Mouse (Mus musculus) A20 (cell line): ENCODE measurements at regions not wholly inside any gene's neighbourhood (a gene's known extent, or its start where the extent isn't known, plus 50 kb on each side); places are given as distances from the start of the nearest gene placed in this dataset.
"Not testable (repeated sequence)": the region's sequence is repeated elsewhere in the genome, so short reads cannot be mapped to it uniquely, and the experiment has no call there.

ENCODE experiments used
- DNase-seq: peaks from one replicate; pipeline ENCODE4 v3.0.0-alpha.2; 2011; ENCODE audit warnings: low read depth, low spot score

DNA sequence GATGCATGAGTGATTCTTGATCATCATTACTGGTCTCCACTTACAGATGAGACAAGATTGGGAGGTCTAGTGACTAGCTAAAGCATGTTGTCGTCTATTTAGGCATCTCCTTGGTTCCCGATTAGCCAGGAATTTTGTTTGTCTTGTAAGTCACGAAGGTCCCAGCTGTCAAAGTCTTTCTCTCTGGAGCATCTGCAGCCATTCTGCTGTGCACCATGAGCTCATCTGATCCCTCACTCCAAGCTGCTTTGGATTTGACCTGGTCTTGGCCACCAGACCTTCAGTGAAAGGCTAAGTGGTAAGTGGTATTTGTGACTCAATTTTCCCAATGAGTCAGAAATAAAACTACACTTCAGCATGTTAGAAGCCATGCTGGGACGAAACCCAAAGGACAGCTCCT lies 53.3 kb upstream of the Creb5 start:
- DNase-seq, result no peak

DNA sequence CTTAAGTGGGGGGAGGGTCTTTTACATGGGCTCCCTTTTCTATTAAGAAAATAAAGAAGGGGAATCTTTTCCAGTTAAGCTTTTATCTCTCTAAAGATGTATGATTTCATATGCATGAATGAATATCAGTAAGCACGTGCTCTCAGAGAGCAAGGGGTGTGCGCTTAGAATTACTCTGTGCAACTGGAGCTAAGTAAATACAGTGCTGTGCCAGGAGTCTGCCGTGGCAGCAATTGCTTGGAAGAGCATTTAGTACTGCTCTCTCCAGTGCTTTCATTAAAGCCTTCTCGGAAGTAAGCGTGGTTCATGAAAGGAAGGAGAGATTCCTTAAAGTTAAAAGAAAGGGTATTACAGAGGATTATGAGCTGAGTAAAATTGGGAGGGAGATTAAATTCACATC lies 54.5 kb upstream of the Creb5 start:
- no peak for DNase-seq

DNA sequence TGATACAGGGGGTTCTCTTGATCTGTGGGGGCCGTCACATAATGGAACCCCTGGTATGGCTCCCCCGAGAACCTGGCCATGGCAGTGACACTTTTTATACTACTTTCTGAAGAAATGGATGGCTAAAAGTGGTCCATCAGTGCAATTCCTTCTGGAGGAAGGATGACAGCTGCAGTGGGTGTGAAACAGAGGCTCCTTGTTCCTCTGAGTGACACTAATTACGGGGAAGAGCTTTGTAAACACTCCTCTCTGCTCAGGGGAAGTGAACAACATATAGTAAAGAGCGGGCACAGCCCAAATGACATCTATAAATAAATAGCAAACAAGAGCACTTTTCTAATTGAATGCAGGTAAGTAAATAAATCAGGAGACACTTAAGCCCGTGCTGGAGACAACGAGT lies 57.7 kb upstream of the Creb5 start:
- DNase-seq, result no peak

GRCm38 (mm10) chr6:53222104-53222503 lies 65.0 kb upstream of the Creb5 start:
- DNase-seq, result no peak

GRCm38 (mm10) chr6:53221668-53222005 lies 65.4 kb upstream of the Creb5 start:
- no peak for DNase-seq

GRCm38 (mm10) chr6:53220784-53221667 lies 66.0 kb upstream of the Creb5 start:
- no peak for DNase-seq

DNA sequence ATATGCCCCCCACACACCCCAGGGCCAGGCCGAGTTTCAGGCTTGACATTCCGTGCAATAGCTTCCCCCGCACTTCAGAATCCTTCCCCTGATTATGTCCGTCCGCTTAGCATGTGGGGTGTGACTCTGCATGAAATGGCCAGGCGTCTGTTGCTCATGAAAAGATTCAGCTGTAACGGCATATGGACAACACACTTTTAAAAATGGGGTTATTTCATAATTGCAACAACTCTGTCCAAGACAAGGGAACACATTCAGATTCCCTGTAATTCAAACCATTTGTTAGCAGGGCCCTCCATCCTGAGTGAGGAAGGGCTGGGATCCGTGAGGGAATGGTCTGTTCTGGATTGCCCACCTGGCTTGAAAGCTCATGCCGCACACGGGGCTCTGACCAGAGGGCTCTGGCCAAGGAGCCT lies 68.2 kb upstream of the Creb5 start:
- no peak for DNase-seq

DNA sequence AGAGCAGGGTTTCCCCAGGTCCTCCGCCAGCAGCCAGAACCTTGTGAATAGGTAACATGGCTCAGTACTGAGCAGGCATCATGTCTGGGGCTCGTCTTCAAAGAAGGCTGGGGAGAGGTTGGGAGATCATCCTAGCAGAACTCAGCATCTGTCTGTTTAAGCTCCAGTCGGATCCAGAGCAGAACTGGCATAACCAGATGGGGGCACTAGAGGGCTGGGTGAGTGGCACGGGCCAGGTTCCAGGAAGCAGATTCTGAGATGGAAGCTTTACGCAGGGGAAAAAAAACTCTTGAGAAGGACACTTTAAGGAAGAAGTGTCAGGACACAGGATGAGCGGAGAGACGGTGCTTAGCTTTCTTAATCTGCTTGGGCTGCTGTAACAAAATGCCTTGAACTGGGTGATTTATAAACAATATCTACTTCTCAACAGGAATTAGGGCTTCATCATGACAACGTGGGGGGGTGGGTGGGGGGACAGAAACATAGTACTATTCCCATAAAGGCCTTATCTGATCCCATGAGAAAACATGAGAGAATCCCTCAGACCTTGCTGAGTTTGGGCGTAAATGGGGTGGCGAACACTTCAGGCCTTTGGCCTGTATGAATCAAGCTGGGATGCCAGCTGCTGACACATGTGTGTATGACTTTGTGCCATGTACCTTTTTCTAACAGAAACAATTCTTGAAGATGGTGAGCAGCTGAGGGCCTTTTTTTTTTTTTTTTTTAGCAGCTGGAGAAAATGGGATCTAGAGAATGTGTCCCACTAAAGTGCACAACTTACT lies 69.6 kb upstream of the Creb5 start:
- DNase-seq, result peak; percentile 8

- DNase-seq, result peak; percentile 4
These were observed 70.4 kb upstream of the Creb5 start for GRCm38 (mm10) chr6:53216715-53217114.

- no peak for DNase-seq
These were observed 75.7 kb upstream of the Creb5 start for GRCm38 (mm10) chr6:53211420-53211819.

- no peak for DNase-seq
These were observed 77.7 kb upstream of the Creb5 start for GRCm38 (mm10) chr6:53209398-53209797.

DNA sequence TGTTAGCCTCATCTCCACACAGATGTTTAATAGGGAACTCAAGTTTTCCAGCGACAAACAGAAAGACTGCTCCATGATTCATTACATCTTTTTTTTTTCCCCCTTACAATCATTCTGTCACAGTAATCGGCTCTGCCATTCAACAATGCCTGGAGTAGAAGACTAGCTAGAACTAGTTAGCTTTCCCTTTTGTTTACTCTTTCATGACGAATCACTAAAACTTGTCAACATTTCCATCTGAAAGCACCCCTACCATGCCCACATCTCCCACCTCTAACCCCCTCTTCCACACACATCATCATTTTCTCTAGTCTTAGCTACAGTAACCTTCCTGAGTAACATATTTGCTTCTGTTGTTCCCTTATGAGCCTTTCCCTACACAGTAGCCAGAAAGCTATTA lies 78.6 kb upstream of the Creb5 start:
- DNase-seq, result no peak

GRCm38 (mm10) chr6:53207781-53208180 lies 79.3 kb upstream of the Creb5 start:
- no peak for DNase-seq

- no peak for DNase-seq
These were observed 79.7 kb upstream of the Creb5 start for GRCm38 (mm10) chr6:53207361-53207760.

GRCm38 (mm10) chr6:53201281-53201956 lies 85.7 kb upstream of the Creb5 start:
- no peak for DNase-seq

- no peak for DNase-seq
These were observed 87.6 kb upstream of the Creb5 start for GRCm38 (mm10) chr6:53199474-53199873.

GRCm38 (mm10) chr6:53182131-53182530 lies 104.9 kb upstream of the Creb5 start:
- not testable (repeated sequence) for DNase-seq

DNA sequence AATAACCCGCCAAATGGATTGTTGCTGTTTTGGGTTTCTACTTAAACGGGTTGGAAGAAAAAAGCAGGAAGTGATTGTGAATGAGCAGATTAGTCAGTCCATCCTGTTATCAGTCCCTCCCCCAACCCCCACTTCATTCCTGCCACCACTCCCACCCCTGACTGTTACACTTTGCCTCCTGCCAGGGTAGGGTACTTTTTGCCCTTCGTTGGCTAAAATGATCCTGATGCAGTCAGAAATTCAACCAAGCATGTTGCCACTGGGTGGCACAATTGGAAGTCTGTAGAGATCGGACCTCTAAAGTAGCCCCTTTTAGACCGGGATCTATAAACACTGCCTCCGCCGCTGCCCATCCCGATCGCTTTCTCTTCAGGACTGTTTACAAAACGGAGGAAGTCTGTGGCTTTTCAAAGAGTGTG lies 96.0 kb upstream of the Jazf1 start:
- DNase-seq, result no peak

GRCm38 (mm10) chr6:53163091-53163490 lies 94.7 kb upstream of the Jazf1 start:
- DNase-seq, result no peak

DNA sequence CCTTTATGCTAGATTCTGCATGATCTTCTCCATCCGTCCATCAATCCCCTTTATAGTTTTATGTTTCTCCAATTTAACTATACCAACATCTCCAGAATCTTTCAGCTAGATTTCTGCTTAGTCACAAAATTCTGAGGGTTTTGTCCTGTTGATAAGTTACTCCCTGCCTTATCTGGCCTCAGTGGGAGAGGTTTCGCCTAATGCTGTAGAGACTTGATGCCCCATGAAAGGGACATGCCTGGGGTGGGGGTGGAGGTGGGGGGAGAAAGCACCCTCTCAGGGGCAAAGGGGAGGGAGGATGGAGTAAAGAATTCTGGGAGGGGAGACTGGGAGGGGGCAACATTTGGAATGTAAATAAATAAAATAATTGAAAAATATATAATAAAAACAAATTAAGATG lies 93.2 kb upstream of the Jazf1 start:
- DNase-seq, result no peak

DNA sequence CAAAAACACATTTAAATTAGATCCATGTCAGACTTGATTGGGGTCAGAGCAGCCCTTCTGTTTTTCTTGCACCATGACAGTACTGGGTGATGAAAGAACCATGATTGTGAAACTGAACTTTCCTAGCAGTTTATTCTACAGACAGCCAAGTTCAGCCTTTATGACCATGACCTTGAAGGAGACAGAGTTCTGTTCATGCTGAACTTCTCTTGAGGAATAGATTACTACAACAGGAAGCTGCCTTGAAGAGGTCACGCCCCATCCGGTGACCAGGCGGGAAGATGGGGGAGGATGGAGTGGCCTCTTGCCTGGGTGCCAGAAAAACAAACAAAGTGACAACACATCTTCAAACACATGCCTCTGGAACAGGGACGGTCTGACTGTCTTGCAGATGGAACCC lies 86.2 kb upstream of the Jazf1 start:
- DNase-seq, result no peak

DNA sequence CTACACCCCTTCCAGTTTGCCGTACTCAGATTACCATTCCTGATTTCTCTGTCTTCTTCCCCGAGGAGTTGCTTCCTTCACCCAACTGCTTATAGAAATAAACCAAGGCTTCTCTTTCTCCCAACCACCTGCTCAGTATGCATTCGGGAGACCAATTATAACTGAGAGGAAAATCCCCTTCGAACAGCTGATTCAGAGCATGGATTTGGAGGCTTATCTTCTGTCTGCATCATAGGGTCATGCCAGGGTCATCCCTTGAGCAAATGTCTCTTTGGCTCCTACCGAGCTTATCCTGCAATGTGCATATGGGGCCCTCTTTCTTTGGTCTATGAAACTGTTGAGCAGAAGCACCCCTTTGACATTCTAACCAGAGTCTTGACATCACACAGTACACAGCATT lies 79.0 kb upstream of the Jazf1 start:
- no peak for DNase-seq
